In genomic region chr3:34637926-34638325, GRCm38 (mm10) we compare ENCODE assay signal across 17 mouse cellular contexts. TPM values are rescaled to one million over a fixed set of nuclear protein-coding genes. Genes with fewer than 3 reads are reported as not detected.
DNase-seq lines count a peak whose midpoint lies in the region; ATAC-seq and TF ChIP-seq lines count a peak whose summit lies in the region.
"Had no signal": no experiment of that assay in that cellular context is flagged by ENCODE, and none has a peak within 500 bp of the region (broad histone marks: within the 10 kb centered on the region; RNA-seq: fewer than 3 reads in every experiment).

No protein-coding gene starts in this region.

- H3K36me3 ChIP-seq in embryonic facial prominence, embryonic 14.5 days (ENCODE audit: control insufficient read depth, insufficient read depth, low read length), result no peaks in the 10 kb centered on the region
- no peaks in the 10 kb centered on the region for H3K36me3 ChIP-seq in hindbrain, embryonic 12.5 days
- H3K36me3 ChIP-seq in midbrain, embryonic 16.5 days (ENCODE audit: control insufficient read depth, insufficient read depth, low read length), result no peaks in the 10 kb centered on the region
- H3K36me3 ChIP-seq: heart, embryonic 10.5 days had no signal

- no peak for TF ChIP-seq POLR2A in cortical plate, adult 2 months (IDR thresholded peaks at IDR 0.05; ENCODE audit: extremely low read depth, insufficient read depth, low read length)

- H3K27me3 ChIP-seq in embryonic facial prominence, embryonic 14.5 days (replicated peaks; ENCODE audit: control insufficient read depth, insufficient read depth, low read length), result peaks cover 58% of the 10 kb centered on the region
- H3K27me3 ChIP-seq in hindbrain, embryonic 12.5 days, result peaks cover 38% of the 10 kb centered on the region
- H3K27me3 ChIP-seq in midbrain, embryonic 16.5 days (ENCODE audit: control insufficient read depth, insufficient read depth, low read depth, low read length), result no peaks in the 10 kb centered on the region

- no peak for ATAC-seq in embryonic facial prominence, embryonic 14.5 days (ENCODE audit: low read depth)
- no peak for ATAC-seq in hindbrain, embryonic 12.5 days (ENCODE audit: low FRiP score)
- ATAC-seq in midbrain, embryonic 16.5 days, result no peak
- ATAC-seq: intestine, embryonic 16.5 days had no signal

- intact Hi-C loops in gastrocnemius, postnatal 36 days (cut with DNase I), result no loop called here
- intact Hi-C loops in left cerebral cortex, postnatal 14 days (cut with DNase I), result loop anchor here (2.0 kb wide), 2 partner anchors 349 to 405 kb away; no protein-coding TSS in a partner anchor

- no peak for TF ChIP-seq CTCF in cortical plate, adult 2 months (IDR thresholded peaks at IDR 0.05; ENCODE audit: extremely low read depth, insufficient read depth, low read length)

- 29% methylated on average over 5 of the region's 5 CpGs for WGBS in embryonic facial prominence, embryonic 14.5 days
- WGBS in hindbrain, embryonic 12.5 days, result 10% methylated on average over 5 of the region's 5 CpGs
- 7% methylated on average over 5 of the region's 5 CpGs for WGBS in midbrain, embryonic 16.5 days

- no peaks in the 10 kb centered on the region for H3K9me3 ChIP-seq in embryonic facial prominence, embryonic 14.5 days (ENCODE audit: control insufficient read depth, low read length)
- H3K9me3 ChIP-seq in hindbrain, embryonic 12.5 days (replicated peaks), result no peaks in the 10 kb centered on the region
- no peaks in the 10 kb centered on the region for H3K9me3 ChIP-seq in midbrain, embryonic 16.5 days (replicated peaks; ENCODE audit: control insufficient read depth, low read length, poor library complexity, severe bottlenecking)
- H3K9me3 ChIP-seq: heart, embryonic 10.5 days had no signal

- H3K4me3 ChIP-seq in cortical plate, adult 2 months (ENCODE audit: insufficient read depth, low read length), result peak overlapping the region; percentile 50
- no peak overlapping the region for H3K4me3 ChIP-seq in embryonic facial prominence, embryonic 14.5 days (ENCODE audit: low read depth, low read length)
- H3K4me3 ChIP-seq in hindbrain, embryonic 12.5 days, result peak overlapping the region; percentile 22
- peak overlapping the region; percentile 33 for H3K4me3 ChIP-seq in midbrain, embryonic 16.5 days (ENCODE audit: low read depth, low read length)
- H3K4me3 ChIP-seq: heart, embryonic 10.5 days; myocyte had no signal

- peak overlapping the region; percentile 5; the same call in 1 of the 2 replicates for H3K4me2 ChIP-seq in embryonic facial prominence, embryonic 14.5 days (ENCODE audit: low read depth, low read length)
- H3K4me2 ChIP-seq in hindbrain, embryonic 12.5 days (replicated peaks), result peak overlapping the region; percentile 58
- peak overlapping the region; percentile 46 for H3K4me2 ChIP-seq in midbrain, embryonic 16.5 days (ENCODE audit: low read length)
- H3K4me2 ChIP-seq: liver, embryonic 11.5 days had no signal

- H3K4me1 ChIP-seq in cortical plate, adult 2 months (ENCODE audit: control insufficient read depth, insufficient read depth, low read length), result no peaks in the 10 kb centered on the region; the same call in 1 of the 2 replicates
- H3K4me1 ChIP-seq in embryonic facial prominence, embryonic 14.5 days (ENCODE audit: control insufficient read depth, insufficient read depth, low read length), result peaks cover 7% of the 10 kb centered on the region
- peaks cover 26% of the 10 kb centered on the region for H3K4me1 ChIP-seq in hindbrain, embryonic 12.5 days
- peaks cover 19% of the 10 kb centered on the region for H3K4me1 ChIP-seq in midbrain, embryonic 16.5 days (ENCODE audit: control insufficient read depth, insufficient read depth, low read length)

- H3K9ac ChIP-seq in embryonic facial prominence, embryonic 14.5 days (ENCODE audit: low read depth, low read length), result no peak overlapping the region
- peak overlapping the region; percentile 41; the same call in 1 of the 2 replicates for H3K9ac ChIP-seq in hindbrain, embryonic 12.5 days
- peak overlapping the region; percentile 52 for H3K9ac ChIP-seq in midbrain, embryonic 16.5 days (ENCODE audit: low read depth, low read length)

- H3K27ac ChIP-seq in cortical plate, adult 2 months (ENCODE audit: insufficient read depth, low read length), result peak overlapping the region; percentile 66; the same call in 1 of the 2 replicates
- H3K27ac ChIP-seq in embryonic facial prominence, embryonic 14.5 days (replicated peaks; ENCODE audit: low read depth, low read length), result no peak overlapping the region
- peak overlapping the region; percentile 68 for H3K27ac ChIP-seq in hindbrain, embryonic 12.5 days
- H3K27ac ChIP-seq in midbrain, embryonic 16.5 days (ENCODE audit: low read length), result peak overlapping the region; percentile 80
- H3K27ac ChIP-seq: heart, embryonic 10.5 days had no signal

- no peak for DNase-seq in embryonic facial prominence, embryonic 14.5 days (ENCODE audit: low spot score)
- DNase-seq in gastrocnemius, postnatal 36 days, result no peak
- no peak for DNase-seq in urinary bladder, postnatal 25 days (ENCODE audit: low spot score)
- DNase-seq in left cerebral cortex, postnatal 14 days (ENCODE audit: low spot score in 2 of 2), result no peak
- DNase-seq: adrenal gland, postnatal 25 days; cerebellum, adult 18-20 months; kidney, postnatal 36 days; lung, postnatal 14 days; right cerebral cortex, postnatal 25 days had no signal

RNA-seq across cellular contexts. Expression of gene Sox2, which starts 12.3 kb away (rescaled TPM):
- 27.0 and 30.5 TPM in 2 replicates for polyA plus RNA-seq in cortical plate, adult 2 months (2012; rRNA removed)
- 4.3 and 5.1 TPM in 2 replicates for polyA plus RNA-seq in embryonic facial prominence, embryonic 14.5 days (2014; fragmentation: Nextera tagmentation; extraction: Ambion mirVana)
- 37.3 and 39.5 TPM in 2 replicates for polyA plus RNA-seq in hindbrain, embryonic 12.5 days (2016; fragmentation: Nextera tagmentation; extraction: Ambion mirVana)
- polyA plus RNA-seq in midbrain, embryonic 16.5 days (2015; fragmentation: Nextera tagmentation; extraction: Ambion mirVana), result 14.3 and 22.2 TPM in 2 replicates
- not detected for total RNA-seq in gastrocnemius, postnatal 36 days (2021)
- total RNA-seq in left cerebral cortex, postnatal 14 days (2021), result 10 to 100 TPM; 27.8 to 45.3 TPM
- total RNA-seq: gastrocnemius, adult 18-20 months had no signal
- polyA plus RNA-seq: myocyte had no signal

Comparison
In these comparisons a context has a peak if more than half of its experiments do, and no peak if none do; other contexts are left out.
1. H3K4me2 ChIP-seq: peak in every context shown above with its lines; median percentile 58 in hindbrain, embryonic 12.5 days; 46 in midbrain, embryonic 16.5 days; 5 in embryonic facial prominence, embryonic 14.5 days.